Mouse (Mus musculus) gastrocnemius, postnatal 14 days (tissue): ENCODE data around the gene Vmn2r42. TPM values are rescaled to one million over a fixed set of nuclear protein-coding genes. Genes with fewer than 3 reads are reported as not detected.
"Not testable (repeated sequence)": the region's sequence is repeated elsewhere in the genome, so short reads cannot be mapped to it uniquely, and the experiment has no call there.

Experiments
- DNase-seq: peaks from one replicate; pipeline ENCODE4 v3.0.0; 2021; ENCODE audit warnings: mixed read lengths
- intact Hi-C: fragments of 180-260 bp; cut with DNase I; formaldehyde crosslinking; loops from one replicate; pipeline ENCODE4 v1.15.1; 2025; ENCODE audit warnings: low total_unique reads
- long read RNA-seq, 2 experiments: library from polyadenylated mRNA; stranded (forward); transcript quantifications; one replicate each; pipeline ENCODE4 v2.0.0; 2021
- total RNA-seq, 2 experiments: library from RNA; stranded (reverse); gene quantifications; 2 replicates each; pipeline ENCODE4 v1.2.3; 2021

The Vmn2r42 gene
- not detected for total RNA-seq
- long read RNA-seq, experiment 1, result 0 reads
- long read RNA-seq, experiment 2, result 0 reads

DNA sequence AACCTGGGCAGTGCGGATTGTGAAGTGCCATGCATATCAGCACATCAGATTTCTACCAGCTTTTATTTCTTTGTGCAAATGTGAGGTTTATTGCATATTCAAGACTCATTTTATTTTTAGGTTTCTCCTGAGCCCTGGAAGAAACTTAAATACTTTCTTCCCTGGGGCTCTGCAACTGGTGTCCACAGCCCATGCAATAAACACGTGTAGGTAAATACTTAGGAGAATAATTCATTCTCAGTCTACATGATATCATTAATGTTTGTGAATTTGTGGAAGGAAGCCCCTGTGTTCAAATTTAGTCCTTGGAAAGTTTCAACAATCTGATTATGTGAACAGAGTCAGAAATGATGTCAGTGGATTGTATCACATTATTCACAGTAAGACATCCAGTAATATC, at the start of gene Vmn2r42:
TSS of gene Vmn2r42 (minus strand) at position 101 of the 400 bp plus-strand sequence.
- intact Hi-C loops, DNase-seq: not testable (repeated sequence)

DNA sequence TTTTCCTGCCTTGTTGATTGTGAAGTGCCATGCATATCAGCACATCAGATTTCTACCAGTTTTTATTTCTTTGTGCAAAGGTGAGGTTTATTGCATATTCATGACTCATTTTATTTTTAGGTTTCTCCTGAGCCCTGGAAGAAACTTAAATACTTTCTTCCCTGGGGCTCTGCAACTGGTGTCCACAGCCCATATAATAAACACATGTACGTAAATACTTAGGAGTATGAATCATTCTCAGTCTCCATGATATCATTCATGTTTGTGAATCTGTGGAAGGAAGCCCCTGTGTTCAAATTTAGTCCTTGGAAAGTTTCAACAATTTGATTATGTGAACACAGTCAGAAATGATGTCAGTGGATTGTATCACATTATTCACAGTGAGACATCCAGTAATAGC, 38.6 kb downstream of the Vmn2r42 start, which contains the start of gene Vmn2r41:
TSS of gene Vmn2r41 (minus strand) at position 101 of the 400 bp plus-strand sequence.
- DNase-seq, intact Hi-C loops: not testable (repeated sequence)

Other genes with a start within 250 kb of the Vmn2r42 start
- not detected for gene Vmn2r41, start 38.7 kb downstream of the Vmn2r42 start, total RNA-seq
- gene Vmn2r43, start 60.3 kb upstream of the Vmn2r42 start, total RNA-seq, result not detected
- gene Vmn2r44, start 183.0 kb upstream of the Vmn2r42 start, total RNA-seq, result not detected